Mouse (Mus musculus) heart, adult 2 months (tissue): ENCODE measurements around the gene Plekhm1.

Experiments
- CTCF ChIP-seq: fragments of 200-600 bp; IDR thresholded peaks from 2 replicates; pipeline ENCODE4 v1.8.1; 2022; ENCODE audit warnings: antibody characterized with exemption, mild to moderate bottlenecking, moderate library complexity
- POLR2A ChIP-seq: fragments of 200-500 bp; IDR thresholded peaks from 2 replicates; pipeline ENCODE4 v1.6.1; 2011; ENCODE audit warnings: mild to moderate bottlenecking, low read depth, low read length, control low read depth; ENCODE audit not compliant: insufficient read depth

GRCm38 (mm10) chr11:103413516-103413915 lies 1.0 kb upstream of the Plekhm1 start:
- no peak for TF ChIP-seq POLR2A
- TF ChIP-seq CTCF: no peak
